Mouse (Mus musculus) c-Kit-positive CD71-negative TER-119-negative erythroid progenitor cells, embryonic 14.5 days (primary cell): ENCODE results near the gene Unc5a.
A peak's percentile ranks its signal among the peaks of the same experiment; 100 is the strongest.

Source experiments
- DNase-seq: peaks from one replicate; pipeline ENCODE4 v3.0.0-alpha.2; 2013; ENCODE audit warnings: low read depth

The Unc5a gene

DNA sequence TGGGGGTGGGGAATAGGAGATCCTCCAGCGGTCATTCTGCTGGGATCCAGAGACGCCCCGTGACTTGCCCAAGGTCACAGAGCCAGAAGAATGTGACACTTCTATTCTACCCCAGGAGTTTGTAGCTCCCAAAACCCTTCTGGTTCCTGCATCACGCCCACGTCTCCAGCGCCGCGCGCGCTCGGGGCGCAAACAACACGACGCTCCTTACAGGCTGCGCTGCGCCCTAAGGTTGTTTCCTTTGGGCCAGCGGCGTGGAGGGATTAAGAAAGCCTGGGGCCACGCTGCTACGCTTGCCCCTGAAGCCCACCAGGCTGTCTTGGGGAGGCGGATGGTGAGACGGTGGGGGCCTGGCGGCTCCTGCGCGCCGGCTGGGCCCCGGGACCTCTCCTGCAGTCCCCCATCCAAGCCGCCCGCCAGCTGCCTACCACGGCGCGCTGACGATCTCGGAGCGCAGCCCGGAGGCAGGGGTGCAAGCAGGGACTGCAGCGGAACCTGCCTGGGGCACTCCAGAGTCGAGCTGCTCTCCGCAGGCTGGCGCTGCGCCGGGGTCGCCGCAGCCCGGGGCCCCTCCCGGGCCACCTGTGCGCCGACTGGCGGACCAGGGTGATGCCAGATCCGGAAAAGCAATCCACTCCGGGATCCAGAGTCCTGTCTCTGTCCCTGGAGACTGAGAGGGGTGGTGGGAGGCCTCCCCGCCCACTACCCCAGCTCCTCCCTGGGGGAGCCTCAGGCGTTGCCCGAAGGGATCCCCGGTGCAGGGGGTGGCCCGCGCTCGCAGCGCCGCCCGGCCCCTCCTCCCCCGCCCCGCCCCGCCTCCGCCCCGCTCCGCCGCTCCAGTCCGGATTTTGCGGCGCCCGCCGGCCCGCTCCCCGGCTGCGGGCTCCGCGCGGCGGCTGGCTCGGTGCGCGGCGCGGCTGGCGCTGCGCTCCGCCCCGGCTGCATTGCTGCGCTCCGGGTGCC lies at the start of gene Unc5a:
Gene Unc5a (plus strand): TSS at position 881 of the 963 bp plus-strand sequence.
- DNase-seq, result peak; percentile 16

- DNase-seq, result no peak
These were observed 37.2 kb upstream of the Unc5a start for GRCm38 (mm10) chr13:54912053-54912452.

DNA sequence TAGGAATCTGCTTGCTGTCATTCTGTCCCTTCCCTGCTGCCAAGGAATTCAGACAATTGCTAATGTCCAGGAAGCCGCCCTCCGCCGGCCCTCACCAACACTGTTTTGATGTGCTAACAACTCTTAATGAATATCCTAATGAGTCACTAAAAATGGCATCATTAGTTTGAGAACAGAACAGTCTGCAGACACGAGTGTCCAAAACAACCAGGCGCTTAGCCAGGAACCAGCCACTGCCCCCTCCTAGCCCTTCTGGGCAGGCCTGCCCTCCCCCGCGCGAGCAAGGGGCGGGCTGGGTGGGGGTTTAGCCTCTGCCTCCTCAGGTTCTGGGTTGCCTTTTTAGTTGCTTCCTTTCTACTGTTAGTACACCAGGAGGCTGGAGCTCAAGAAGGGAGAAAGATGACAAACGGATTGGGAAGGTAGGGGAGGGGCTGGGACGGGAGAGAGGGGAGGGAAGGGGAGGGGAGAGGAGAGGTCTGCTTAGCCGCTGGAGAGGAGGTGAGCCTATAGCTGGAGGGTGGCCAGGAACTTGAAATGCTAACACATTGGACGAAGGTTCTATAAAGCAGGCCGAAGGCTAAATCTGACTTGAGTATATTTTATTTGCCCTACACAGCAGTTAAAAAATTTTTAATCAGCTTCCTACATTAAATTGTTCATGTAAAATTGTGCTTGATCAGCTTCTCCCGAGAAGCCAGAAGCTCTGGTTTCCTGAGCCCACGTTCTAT lies 36.2 kb upstream of the Unc5a start:
- no peak for DNase-seq

DNA sequence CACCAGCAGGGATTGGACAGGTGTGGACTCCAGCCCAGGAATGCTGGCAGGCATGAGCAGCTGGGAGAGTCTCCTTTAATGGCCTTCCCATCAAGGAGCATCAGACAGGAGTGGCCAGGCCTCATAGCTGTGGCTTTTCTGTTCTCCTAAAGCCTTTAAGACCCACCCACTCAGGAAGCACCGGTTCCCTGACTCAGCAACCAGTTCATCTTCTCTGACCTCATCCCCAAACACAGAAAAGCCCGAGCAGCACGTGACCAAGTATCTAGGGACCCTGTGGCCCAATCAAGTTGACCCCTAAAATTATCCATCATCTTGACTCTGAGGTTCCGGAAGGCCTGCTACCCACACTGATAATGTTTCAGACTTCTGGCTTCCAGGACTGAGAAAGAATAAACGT lies 32.6 kb upstream of the Unc5a start:
- DNase-seq, result no peak

DNA sequence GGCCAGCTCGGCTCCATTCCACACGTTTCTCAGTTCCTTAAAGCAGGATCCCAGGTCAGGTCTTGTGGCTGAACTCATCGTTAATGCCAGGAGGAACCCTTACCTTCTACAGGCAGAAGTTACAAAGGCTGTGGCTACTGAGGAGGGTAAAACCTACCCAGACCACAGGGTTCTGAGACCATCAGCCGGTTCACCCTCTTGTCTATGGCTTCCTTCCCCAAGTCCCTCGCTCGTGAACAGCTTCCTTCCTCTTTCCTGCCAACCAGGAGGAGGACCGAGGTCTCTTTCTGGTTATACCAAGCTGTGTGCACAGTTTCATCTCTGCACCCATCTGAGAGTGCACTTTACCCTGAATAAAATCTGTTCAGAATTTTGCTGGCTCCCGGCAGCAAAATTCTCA lies 30.3 kb upstream of the Unc5a start:
- peak; percentile 7 for DNase-seq

GRCm38 (mm10) chr13:54919666-54920065 lies 29.5 kb upstream of the Unc5a start:
- DNase-seq, result no peak

DNA sequence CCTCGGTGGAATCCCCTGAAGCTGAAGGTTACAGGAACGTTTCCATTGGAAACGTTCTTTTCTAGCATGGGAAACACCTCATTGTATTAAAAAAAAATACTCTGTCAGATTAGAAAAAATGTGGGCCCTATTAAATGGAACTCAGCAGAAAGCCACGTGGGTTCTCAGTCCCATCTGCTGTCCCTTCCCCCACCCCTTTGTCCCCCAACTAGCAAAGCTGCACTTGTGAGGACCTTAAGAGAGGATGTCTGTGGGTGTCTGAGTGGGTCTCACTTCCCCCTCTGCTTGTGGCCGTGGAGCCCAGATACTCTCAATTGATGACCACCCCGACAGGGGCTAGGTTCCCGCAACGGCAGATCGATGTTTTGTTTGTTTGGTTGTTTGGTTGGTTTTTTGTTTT lies 27.5 kb upstream of the Unc5a start:
- no peak for DNase-seq

GRCm38 (mm10) chr13:54923705-54924104 lies 25.5 kb upstream of the Unc5a start:
- DNase-seq, result no peak

- DNase-seq, result no peak
These were observed 23.7 kb upstream of the Unc5a start for GRCm38 (mm10) chr13:54925466-54925865.

DNA sequence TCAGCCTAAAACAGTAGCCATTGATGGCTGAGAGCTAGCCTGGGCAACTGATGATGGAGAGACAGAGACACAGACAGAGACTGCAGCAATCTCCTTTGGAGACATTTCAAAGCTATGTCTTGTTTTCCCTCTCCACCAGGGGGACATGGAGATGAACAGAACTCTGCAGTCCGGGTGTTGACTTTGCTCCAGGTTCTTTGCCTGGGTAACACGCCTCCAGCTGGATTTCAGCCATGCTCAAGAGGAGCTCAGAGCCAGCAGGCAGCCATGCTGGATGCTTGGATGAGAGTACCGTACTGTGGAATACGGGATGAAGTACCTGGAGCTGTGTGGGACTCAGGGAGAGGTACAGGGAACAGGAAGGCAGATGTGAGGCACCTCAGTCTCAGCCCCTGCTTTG lies 22.6 kb upstream of the Unc5a start:
- no peak for DNase-seq

DNA sequence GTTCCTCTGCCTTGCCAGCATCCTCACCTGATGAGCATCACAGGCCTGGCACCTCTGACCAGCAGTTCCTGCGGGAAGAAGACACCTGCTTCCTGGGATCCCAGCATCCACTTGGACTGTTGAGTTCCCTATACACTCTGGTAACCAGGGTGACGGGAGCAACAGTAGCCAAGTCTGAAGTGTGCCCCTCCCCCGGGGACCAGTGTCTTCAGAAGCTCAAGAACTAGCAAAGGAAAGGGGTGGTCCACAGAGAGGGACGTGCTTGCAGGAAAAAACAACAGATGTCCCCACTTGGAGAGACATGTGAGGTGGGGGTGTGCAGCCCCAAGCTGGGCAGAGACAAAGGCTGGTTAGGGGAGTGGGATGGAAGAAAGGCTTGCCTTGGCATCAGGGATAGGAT lies 19.1 kb upstream of the Unc5a start:
- DNase-seq, result no peak

GRCm38 (mm10) chr13:54934873-54935272 lies 14.3 kb upstream of the Unc5a start:
- DNase-seq, result no peak

DNA sequence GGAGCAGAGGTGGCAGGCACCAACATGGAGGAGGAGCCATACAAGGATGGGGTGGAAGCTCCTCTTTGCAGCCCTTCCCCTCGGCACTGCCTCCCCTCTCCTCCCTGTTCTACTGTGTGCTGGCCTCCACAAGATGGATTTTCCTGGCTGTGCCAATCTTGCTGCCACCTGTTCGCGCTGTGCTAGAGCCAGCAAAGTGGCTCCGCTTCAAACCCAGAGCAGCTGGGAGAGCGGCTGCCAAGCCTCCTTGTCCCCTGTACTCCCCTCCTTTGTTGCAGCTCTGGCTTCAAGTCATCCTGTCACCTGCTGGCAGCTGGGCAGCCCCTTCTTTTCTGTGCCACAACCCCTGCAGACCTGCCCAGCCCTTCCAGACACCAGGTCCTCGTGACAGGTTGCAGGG lies 13.0 kb upstream of the Unc5a start:
- no peak for DNase-seq

DNA sequence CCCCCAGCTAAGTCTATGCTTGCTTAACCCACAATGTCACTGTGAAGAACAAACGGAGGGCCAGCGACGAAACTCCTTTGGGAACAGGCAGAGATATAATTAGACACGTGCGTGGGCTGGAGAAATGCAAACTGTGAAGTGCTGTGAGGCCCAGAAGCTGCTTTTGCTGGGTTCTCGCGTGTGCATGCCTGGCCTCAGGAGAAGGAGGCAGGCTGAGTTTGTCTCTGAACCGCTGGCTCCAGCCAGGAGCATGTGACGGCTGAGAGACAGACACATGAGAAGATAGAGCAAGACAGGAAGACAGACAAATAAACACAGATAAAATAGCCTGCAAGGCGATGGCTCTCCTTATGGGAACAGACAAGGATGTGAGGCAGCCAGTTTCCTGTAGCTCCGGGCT lies 11.3 kb upstream of the Unc5a start:
- DNase-seq, result no peak

GRCm38 (mm10) chr13:54938493-54938892 lies 10.7 kb upstream of the Unc5a start:
- DNase-seq, result no peak

- DNase-seq, result no peak
These were observed 4.6 kb upstream of the Unc5a start for GRCm38 (mm10) chr13:54944411-54945157.

GRCm38 (mm10) chr13:54945332-54945731 lies 3.9 kb upstream of the Unc5a start:
- DNase-seq, result peak; percentile 35

- DNase-seq, result no peak
These were observed 2.8 kb upstream of the Unc5a start for GRCm38 (mm10) chr13:54946406-54946805.

GRCm38 (mm10) chr13:54949592-54949991 lies 381 bp downstream of the Unc5a start:
- DNase-seq, result no peak

GRCm38 (mm10) chr13:54950131-54950530 lies 920 bp downstream of the Unc5a start:
- DNase-seq, result no peak

GRCm38 (mm10) chr13:54951166-54951565 lies 2.0 kb downstream of the Unc5a start:
- DNase-seq, result no peak

DNA sequence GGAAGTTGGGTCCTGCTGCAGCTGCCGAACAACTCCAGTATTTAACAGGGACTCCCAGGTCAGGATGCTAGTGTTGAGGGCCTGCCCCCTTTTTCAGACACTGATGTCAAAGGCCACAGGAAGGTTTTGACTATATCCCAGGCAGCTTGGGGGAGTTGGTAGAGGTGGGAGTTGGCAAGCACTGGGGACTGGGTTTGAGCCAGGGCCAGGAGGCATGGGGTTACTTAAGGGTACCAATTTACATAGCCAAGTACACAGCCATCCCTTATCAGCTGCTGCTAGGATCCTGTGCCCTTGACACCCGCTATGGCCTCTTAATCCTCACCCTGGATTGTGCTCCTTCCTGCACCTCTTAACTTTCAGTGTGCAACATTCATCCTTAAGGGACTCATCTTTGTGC lies 5.5 kb downstream of the Unc5a start:
- no peak for DNase-seq
